Mouse (Mus musculus): ENCODE data around the gene Ptges2. TPM values are rescaled to one million over a fixed set of nuclear protein-coding genes. Genes with fewer than 3 reads are reported as not detected.

Gene Ptges2
- polyA plus RNA-seq, 1 experiment from 2014 or later, result 59.8 TPM

GRCm38 (mm10) chr2:32427720-32428119 lies 32.0 kb downstream of the Ptges2 start:
- H3K9ac ChIP-seq (ENCODE audit: low read depth, low read length), result peak overlapping the region; percentile 28; the same call in 1 of the 2 replicates
- H3K4me1 ChIP-seq (ENCODE audit: control insufficient read depth, insufficient read depth, low read depth, low read length), result peaks cover 63% of the 10 kb centered on the region
- WGBS, result 83% methylated on average over 5 of the region's 5 CpGs
- no peaks in the 10 kb centered on the region for H3K27me3 ChIP-seq (replicated peaks; ENCODE audit: control insufficient read depth, insufficient read depth, low read length)
- H3K36me3 ChIP-seq (ENCODE audit: control insufficient read depth, insufficient read depth, low read length), result no peaks in the 10 kb centered on the region
- H3K4me3 ChIP-seq (ENCODE audit: low read length), result peak overlapping the region; percentile 64
- H3K9me3 ChIP-seq (ENCODE audit: control insufficient read depth, low read length), result no peaks in the 10 kb centered on the region
- ATAC-seq, result no peak
- peak overlapping the region; percentile 93 for H3K4me2 ChIP-seq (ENCODE audit: low read length)
- H3K27ac ChIP-seq (ENCODE audit: low read depth, low read length), result peak overlapping the region; percentile 64

- WGBS, result 39% methylated on average over 8 of the region's 8 CpGs
- peak; percentile 64 for ATAC-seq
- H3K36me3 ChIP-seq (ENCODE audit: control insufficient read depth, insufficient read depth, low read length), result no peaks in the 10 kb centered on the region
- H3K4me3 ChIP-seq (ENCODE audit: low read length), result peak overlapping the region; percentile 64
- H3K4me1 ChIP-seq (ENCODE audit: control insufficient read depth, insufficient read depth, low read depth, low read length), result peaks cover 57% of the 10 kb centered on the region
- peak overlapping the region; percentile 63 for H3K9ac ChIP-seq (ENCODE audit: low read depth, low read length)
- no peaks in the 10 kb centered on the region for H3K9me3 ChIP-seq (ENCODE audit: control insufficient read depth, low read length)
- H3K27ac ChIP-seq (ENCODE audit: low read depth, low read length), result peak overlapping the region; percentile 78
- H3K27me3 ChIP-seq (replicated peaks; ENCODE audit: control insufficient read depth, insufficient read depth, low read length), result no peaks in the 10 kb centered on the region
- peak overlapping the region; percentile 93 for H3K4me2 ChIP-seq (ENCODE audit: low read length)
Measured at GRCm38 (mm10) chr2:32428262-32428722, 32.6 kb downstream of the Ptges2 start.

GRCm38 (mm10) chr2:32429215-32429891 lies 33.7 kb downstream of the Ptges2 start:
- 61% methylated on average over 4 of the region's 4 CpGs for WGBS
- Histone ChIP-seq H3K27ac (ENCODE audit: low read depth, low read length) (peak overlapping the region; percentile 78), H3K4me1 (ENCODE audit: control insufficient read depth, insufficient read depth, low read depth, low read length) (peaks cover 47% of the 10 kb centered on the region), H3K9me3 (ENCODE audit: control insufficient read depth, low read length) (no peaks in the 10 kb centered on the region), H3K4me2 (ENCODE audit: low read length) (peak overlapping the region; percentile 93), H3K4me3 (ENCODE audit: low read length) (peak overlapping the region; percentile 64), H3K27me3 (replicated peaks; ENCODE audit: control insufficient read depth, insufficient read depth, low read length) (no peaks in the 10 kb centered on the region), H3K9ac (ENCODE audit: low read depth, low read length) (peak overlapping the region; percentile 63), H3K36me3 (ENCODE audit: control insufficient read depth, insufficient read depth, low read length) (no peaks in the 10 kb centered on the region)
- ATAC-seq, result no peak

GRCm38 (mm10) chr2:32430701-32431676 lies 35.3 kb downstream of the Ptges2 start:
- peak overlapping the region; percentile 64 for H3K4me3 ChIP-seq (ENCODE audit: low read length)
- H3K27me3 ChIP-seq (replicated peaks; ENCODE audit: control insufficient read depth, insufficient read depth, low read length), result no peaks in the 10 kb centered on the region
- peak overlapping the region; percentile 94 for H3K27ac ChIP-seq (ENCODE audit: low read depth, low read length)
- peak; percentile 97 for ATAC-seq
- no peaks in the 10 kb centered on the region for H3K36me3 ChIP-seq (ENCODE audit: control insufficient read depth, insufficient read depth, low read length)
- no peaks in the 10 kb centered on the region for H3K9me3 ChIP-seq (ENCODE audit: control insufficient read depth, low read length)
- peak overlapping the region; percentile 93 for H3K4me2 ChIP-seq (ENCODE audit: low read length)
- 5% methylated on average over 18 of the region's 18 CpGs for WGBS
- H3K9ac ChIP-seq (ENCODE audit: low read depth, low read length), result peak overlapping the region; percentile 74
- peaks cover 41% of the 10 kb centered on the region for H3K4me1 ChIP-seq (ENCODE audit: control insufficient read depth, insufficient read depth, low read depth, low read length)

- ATAC-seq, result peak; percentile 68
- H3K27ac ChIP-seq (ENCODE audit: low read depth, low read length), result peak overlapping the region; percentile 62
- H3K4me1 ChIP-seq (ENCODE audit: control insufficient read depth, insufficient read depth, low read depth, low read length), result peaks cover 13% of the 10 kb centered on the region
- no peaks in the 10 kb centered on the region for H3K27me3 ChIP-seq (replicated peaks; ENCODE audit: control insufficient read depth, insufficient read depth, low read length)
- H3K36me3 ChIP-seq (ENCODE audit: control insufficient read depth, insufficient read depth, low read length), result no peaks in the 10 kb centered on the region
- WGBS, result 48% methylated on average over 3 of the region's 3 CpGs
- H3K9me3 ChIP-seq (ENCODE audit: control insufficient read depth, low read length), result no peaks in the 10 kb centered on the region
- H3K4me2 ChIP-seq (ENCODE audit: low read length), result no peak overlapping the region
- H3K4me3 ChIP-seq (ENCODE audit: low read length), result no peak overlapping the region
- no peak overlapping the region for H3K9ac ChIP-seq (ENCODE audit: low read depth, low read length)
Measured at GRCm38 (mm10) chr2:32436686-32437372, 41.1 kb downstream of the Ptges2 start.

GRCm38 (mm10) chr2:32437612-32438166 lies 42.0 kb downstream of the Ptges2 start:
- no peak for ATAC-seq
- H3K4me2 ChIP-seq (ENCODE audit: low read length), result no peak overlapping the region
- H3K9ac ChIP-seq (ENCODE audit: low read depth, low read length), result no peak overlapping the region
- H3K4me1 ChIP-seq (ENCODE audit: control insufficient read depth, insufficient read depth, low read depth, low read length), result peaks cover 12% of the 10 kb centered on the region
- no peaks in the 10 kb centered on the region for H3K9me3 ChIP-seq (ENCODE audit: control insufficient read depth, low read length)
- no peak overlapping the region for H3K4me3 ChIP-seq (ENCODE audit: low read length)
- peak overlapping the region; percentile 63 for H3K27ac ChIP-seq (ENCODE audit: low read depth, low read length)
- 51% methylated on average over 2 of the region's 2 CpGs for WGBS
- no peaks in the 10 kb centered on the region for H3K27me3 ChIP-seq (replicated peaks; ENCODE audit: control insufficient read depth, insufficient read depth, low read length)
- H3K36me3 ChIP-seq (ENCODE audit: control insufficient read depth, insufficient read depth, low read length), result no peaks in the 10 kb centered on the region

- 77% methylated on average over 3 of the region's 3 CpGs for WGBS
- no peaks in the 10 kb centered on the region for H3K9me3 ChIP-seq (ENCODE audit: control insufficient read depth, low read length)
- no peak overlapping the region for H3K27ac ChIP-seq (ENCODE audit: low read depth, low read length)
- H3K9ac ChIP-seq (ENCODE audit: low read depth, low read length), result no peak overlapping the region
- H3K4me1 ChIP-seq (ENCODE audit: control insufficient read depth, insufficient read depth, low read depth, low read length), result peaks cover 12% of the 10 kb centered on the region
- no peak overlapping the region for H3K4me3 ChIP-seq (ENCODE audit: low read length)
- H3K27me3 ChIP-seq (replicated peaks; ENCODE audit: control insufficient read depth, insufficient read depth, low read length), result no peaks in the 10 kb centered on the region
- H3K36me3 ChIP-seq (ENCODE audit: control insufficient read depth, insufficient read depth, low read length), result no peaks in the 10 kb centered on the region
- no peak for ATAC-seq
- no peak overlapping the region for H3K4me2 ChIP-seq (ENCODE audit: low read length)
Measured at GRCm38 (mm10) chr2:32438733-32439132, 43.0 kb downstream of the Ptges2 start.

- Histone ChIP-seq H3K27ac (ENCODE audit: low read depth, low read length) (no peak overlapping the region; the same call in 1 of the 2 replicates), H3K9me3 (ENCODE audit: control insufficient read depth, low read length) (no peaks in the 10 kb centered on the region), H3K36me3 (ENCODE audit: control insufficient read depth, insufficient read depth, low read length) (no peaks in the 10 kb centered on the region), H3K4me3 (ENCODE audit: low read length) (no peak overlapping the region), H3K27me3 (replicated peaks; ENCODE audit: control insufficient read depth, insufficient read depth, low read length) (no peaks in the 10 kb centered on the region), H3K4me2 (ENCODE audit: low read length) (no peak overlapping the region), H3K9ac (ENCODE audit: low read depth, low read length) (no peak overlapping the region), H3K4me1 (ENCODE audit: control insufficient read depth, insufficient read depth, low read depth, low read length) (peaks cover 12% of the 10 kb centered on the region)
- 27% methylated on average over 6 of the region's 6 CpGs for WGBS
- ATAC-seq, result no peak
Measured at GRCm38 (mm10) chr2:32439177-32439576, 43.5 kb downstream of the Ptges2 start.

Data from hindbrain, embryonic 16.5 days (tissue).